Mouse (Mus musculus): ENCODE measurements around the gene Fam196b. TPM values are rescaled to one million over a fixed set of nuclear protein-coding genes. Genes with fewer than 3 reads are reported as not detected.

Gene Fam196b
- total RNA-seq, 1 experiment from 2014 or later = 0.09 TPM

DNA sequence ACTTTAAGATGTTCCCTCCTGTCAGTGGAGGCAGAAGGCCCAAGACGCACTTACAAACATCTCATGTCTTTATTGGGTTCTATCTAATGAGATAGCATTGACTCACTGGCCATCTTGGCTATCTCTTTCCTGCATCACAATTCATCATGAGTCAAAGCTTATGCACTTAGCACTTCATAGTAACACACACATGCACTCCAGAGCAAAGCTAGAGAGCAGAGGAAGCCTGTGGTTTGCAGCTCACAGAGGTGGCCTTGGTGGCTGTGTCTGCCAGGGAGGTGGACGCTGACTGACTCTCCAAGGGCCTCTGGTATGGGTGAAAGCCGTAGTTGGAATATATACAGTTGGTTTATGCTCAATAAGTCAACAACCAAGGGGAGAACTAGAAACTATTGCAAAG is 81.2 kb downstream of the Fam196b start:
- peak; percentile 59 for ATAC-seq (replicated peaks; ENCODE audit: low read depth, poor library complexity, severe bottlenecking)

DNA sequence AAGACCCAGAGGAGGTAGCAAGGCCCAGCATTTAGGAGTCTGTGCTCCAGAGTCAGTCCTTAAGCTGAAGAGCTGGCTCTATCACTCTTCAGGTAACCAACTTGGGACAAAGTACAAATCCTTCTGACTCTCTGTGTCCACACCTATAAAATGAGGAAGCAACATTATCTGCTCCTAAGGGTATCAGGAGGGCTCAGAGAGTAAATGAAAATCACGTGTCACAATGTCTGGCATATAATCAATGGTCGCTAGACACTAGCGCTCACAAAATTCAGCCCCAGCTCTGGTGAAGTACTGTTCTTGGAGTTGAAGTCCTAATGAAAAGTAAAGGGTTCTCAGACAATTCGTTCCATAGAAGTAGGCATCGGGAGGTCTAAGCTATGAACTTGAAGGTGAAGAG is 83.0 kb downstream of the Fam196b start:
- ATAC-seq (replicated peaks; ENCODE audit: low read depth, poor library complexity, severe bottlenecking) = no peak

DNA sequence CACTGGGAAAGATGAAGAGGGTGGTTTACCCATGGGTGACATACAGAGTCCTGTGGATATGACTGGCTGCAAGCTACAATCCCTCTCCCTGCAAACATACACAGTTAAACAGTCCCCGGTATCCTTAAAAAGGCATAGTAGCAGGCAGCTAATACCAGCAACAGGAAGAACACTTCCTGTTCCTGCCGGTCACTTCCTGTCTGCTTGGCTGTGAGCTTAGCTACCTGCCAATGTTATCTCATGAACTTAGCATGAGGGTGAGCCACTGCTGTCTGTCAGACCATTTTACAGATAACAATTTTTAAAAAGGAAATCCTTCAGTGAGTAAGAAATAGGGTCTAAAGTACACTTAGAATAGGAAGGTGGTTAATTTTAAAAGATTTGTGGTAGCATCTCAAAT is 83.9 kb downstream of the Fam196b start:
- peak; percentile 23; the same call in 1 of the 2 replicates for ATAC-seq (replicated peaks; ENCODE audit: low read depth, poor library complexity, severe bottlenecking)

DNA sequence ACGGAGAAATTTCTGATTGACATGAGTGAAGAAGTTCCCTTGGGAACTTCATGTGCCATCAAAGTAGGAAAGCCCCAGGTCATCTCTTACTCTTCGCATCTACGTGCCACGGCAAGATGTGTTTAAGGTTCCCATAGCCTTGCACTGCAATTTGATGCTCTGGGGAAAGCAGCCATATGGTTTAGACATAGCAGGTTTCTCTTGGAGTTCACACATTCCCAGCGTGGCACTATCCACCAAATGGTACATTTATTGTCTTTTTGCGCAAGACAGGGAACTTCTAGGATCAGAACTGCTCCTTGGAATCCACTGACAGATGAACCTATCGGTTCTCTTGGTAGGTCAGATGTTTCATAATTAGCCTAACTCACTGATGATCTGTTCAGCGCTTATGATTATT is 86.7 kb downstream of the Fam196b start:
- ATAC-seq (replicated peaks; ENCODE audit: low read depth, poor library complexity, severe bottlenecking) = no peak

DNA sequence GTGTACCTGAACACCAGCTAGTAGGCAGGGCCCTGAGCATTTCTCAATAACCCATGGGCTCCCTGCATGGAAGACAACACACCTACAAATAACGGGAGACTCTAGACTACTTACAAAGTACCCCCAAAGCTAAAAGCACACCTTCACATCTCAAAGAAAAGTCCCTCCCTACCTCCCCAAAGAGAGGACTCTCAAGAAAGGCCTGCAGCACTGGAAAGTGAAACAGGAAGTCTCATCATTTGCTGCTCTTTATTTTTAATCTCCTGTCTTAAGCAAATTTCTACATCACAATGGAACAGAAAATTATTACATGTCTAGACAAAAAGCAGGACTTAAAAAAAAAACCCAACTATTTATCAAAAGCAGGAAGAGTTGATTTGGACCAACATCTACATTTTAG is 90.7 kb downstream of the Fam196b start:
- ATAC-seq (replicated peaks; ENCODE audit: low read depth, poor library complexity, severe bottlenecking) = no peak

GRCm38 (mm10) chr11:34406309-34406708 is 91.7 kb downstream of the Fam196b start:
- ATAC-seq (replicated peaks; ENCODE audit: low read depth, poor library complexity, severe bottlenecking) = no peak

- no peak for ATAC-seq (replicated peaks; ENCODE audit: low read depth, poor library complexity, severe bottlenecking)
Observed at GRCm38 (mm10) chr11:34406850-34407249, 92.2 kb downstream of the Fam196b start.

DNA sequence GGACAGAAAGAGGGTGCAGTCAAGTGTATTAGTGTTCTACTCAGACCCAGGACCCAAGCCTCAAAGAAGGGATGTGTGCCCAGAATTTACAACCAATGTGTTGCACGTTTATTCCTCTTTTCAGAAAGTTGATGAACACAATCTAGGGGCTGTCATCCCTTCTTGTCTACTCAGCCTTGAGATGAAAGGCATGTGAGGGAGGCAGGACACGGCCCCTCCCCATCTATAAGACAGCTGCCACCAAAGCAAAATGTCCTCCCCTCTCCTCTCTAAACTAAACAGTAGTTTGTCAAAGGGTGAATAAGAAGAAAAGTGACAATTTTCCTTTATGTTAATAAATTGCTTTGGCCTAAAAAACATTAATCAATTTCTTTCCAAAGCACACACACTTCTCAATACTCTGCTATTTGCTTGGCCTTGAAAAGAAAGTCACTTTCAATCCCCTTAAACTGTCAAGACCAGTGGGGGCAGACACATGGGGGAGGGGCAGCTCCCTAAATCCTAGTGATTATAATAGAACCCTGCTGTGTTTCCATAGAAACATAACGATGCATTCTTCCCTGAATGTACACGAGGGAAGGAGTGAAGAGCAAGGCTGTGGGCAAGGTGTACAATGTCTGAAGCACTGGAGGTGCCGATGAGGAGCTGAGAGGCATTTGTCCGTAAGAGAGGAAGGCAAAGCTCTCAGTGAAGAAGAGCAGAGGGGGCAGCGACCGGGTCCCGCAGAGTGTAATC is 101.4 kb downstream of the Fam196b start:
- no peak for ATAC-seq (replicated peaks; ENCODE audit: low read depth, poor library complexity, severe bottlenecking)

DNA sequence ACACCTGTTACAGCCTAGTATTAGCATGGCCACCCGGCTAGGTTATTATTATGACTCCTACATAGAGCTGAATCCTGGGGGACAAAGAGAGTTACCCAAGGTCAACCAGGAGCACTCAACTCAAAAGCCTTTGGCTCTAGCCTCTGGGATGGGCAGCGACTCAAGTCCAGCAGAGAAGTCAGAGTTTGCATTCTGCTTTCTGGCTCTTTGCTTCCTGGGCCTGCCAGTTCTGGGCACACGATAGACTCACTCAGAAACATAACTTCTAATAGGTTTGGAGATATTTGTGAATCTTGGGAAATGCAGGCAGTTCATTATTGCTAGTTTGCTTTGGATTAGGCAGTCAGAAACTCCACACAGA is 102.0 kb downstream of the Fam196b start:
- ATAC-seq (replicated peaks; ENCODE audit: low read depth, poor library complexity, severe bottlenecking) = no peak

DNA sequence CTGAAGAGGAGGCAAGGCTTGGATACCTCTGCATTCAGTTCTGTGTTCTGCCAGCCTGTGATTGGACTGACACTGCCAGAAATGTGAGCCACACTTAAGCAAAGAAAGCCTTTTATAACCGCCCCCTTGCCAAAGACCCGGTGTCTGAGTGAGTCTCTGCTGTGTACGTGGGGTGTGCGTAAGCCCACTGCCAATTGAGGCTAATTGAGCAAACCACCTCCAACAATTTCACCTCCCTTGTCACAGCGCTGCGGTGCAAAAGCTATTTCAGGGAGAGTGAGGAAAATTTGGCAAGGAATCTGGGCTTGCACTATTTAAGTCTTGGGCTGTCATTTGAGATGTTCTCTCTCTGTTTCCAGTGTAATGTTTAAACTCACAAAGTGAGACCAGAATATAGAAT is 106.4 kb downstream of the Fam196b start:
- no peak for ATAC-seq (replicated peaks; ENCODE audit: low read depth, poor library complexity, severe bottlenecking)

- ATAC-seq (replicated peaks; ENCODE audit: low read depth, poor library complexity, severe bottlenecking) = no peak
Observed at GRCm38 (mm10) chr11:34424546-34424945, 109.9 kb downstream of the Fam196b start.

DNA sequence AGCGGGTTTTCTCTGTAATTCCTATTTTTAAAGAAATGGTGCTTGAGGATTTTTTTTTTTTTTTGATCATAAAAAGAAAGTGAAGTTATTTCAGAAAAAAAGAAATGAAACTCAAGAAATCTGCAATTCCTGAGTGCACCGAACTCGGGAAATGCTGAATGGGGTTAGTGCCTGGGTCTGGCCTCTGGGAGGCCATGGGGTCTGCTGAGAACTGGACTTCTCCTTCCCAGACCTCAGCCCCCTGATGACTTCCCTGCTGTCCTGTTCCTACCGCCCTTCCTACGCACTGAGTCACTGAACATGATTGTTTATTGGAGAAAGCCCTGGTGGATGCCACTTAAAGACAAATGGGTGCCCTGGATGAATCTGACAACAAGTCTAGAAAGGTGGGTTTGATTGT is 112.6 kb downstream of the Fam196b start:
- ATAC-seq (replicated peaks; ENCODE audit: low read depth, poor library complexity, severe bottlenecking) = peak; percentile 52; the same call in 1 of the 2 replicates

GRCm38 (mm10) chr11:34430940-34431339 is 116.3 kb downstream of the Fam196b start:
- no peak for ATAC-seq (replicated peaks; ENCODE audit: low read depth, poor library complexity, severe bottlenecking)

DNA sequence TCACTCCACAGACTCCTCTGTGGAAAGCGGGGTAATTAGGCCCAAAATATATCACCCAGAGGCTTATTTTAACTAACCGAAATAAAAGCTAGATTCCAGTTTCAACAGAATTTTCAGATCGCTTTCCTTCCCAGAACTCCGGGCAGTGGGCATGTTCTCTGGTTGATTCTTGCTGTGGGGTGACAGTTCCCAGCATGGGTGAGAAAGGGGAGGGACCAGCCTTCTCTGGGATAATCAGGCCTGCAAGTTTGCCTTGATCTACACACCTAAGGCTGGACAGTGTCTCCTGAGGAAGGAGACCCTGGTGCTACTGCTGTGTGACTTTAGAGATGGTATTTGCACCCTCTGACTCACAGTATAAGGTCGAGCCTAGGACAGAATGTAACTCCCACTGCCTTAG is 116.7 kb downstream of the Fam196b start:
- ATAC-seq (replicated peaks; ENCODE audit: low read depth, poor library complexity, severe bottlenecking) = no peak

DNA sequence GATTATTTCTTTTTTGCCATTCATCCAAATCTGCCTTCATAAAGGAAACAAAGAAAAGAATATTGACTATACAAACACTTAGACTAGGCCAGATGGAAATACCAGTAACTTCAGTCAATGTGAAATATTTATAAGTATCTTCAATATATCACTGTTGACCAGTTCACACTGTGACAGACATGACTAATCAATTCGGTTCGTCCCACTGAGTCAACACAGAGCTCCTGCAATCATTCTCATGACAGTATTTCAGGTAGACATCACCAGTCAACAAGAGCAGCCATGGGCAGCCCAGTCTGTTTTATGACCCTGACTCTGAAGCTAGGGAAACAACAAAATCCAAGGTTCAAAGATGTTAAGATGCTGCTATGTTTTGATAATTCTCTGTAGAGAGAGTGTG is 117.4 kb downstream of the Fam196b start:
- ATAC-seq (replicated peaks; ENCODE audit: low read depth, poor library complexity, severe bottlenecking) = no peak

DNA sequence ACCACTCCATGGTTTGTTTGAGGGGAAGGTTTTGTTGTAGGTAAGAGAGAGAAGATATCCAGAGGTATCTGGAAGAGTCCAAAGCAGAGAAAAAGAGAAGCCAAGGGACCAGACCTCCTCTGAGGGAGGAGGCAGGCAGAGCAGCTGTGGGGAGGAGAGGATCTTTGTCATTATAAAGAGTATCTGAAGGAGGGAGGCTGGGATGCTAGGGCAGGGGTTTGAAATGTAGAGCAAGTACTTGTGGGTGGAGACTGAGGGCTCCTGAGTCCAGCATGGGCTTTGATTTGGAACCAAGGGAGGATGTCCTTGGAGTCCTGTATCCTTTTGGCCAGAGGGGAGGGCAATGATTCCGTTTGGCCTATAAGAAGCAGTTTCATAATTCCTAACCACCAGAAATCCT is 122.8 kb downstream of the Fam196b start:
- no peak for ATAC-seq (replicated peaks; ENCODE audit: low read depth, poor library complexity, severe bottlenecking)

GRCm38 (mm10) chr11:34438429-34438828 is 123.8 kb downstream of the Fam196b start:
- ATAC-seq (replicated peaks; ENCODE audit: low read depth, poor library complexity, severe bottlenecking) = no peak

DNA sequence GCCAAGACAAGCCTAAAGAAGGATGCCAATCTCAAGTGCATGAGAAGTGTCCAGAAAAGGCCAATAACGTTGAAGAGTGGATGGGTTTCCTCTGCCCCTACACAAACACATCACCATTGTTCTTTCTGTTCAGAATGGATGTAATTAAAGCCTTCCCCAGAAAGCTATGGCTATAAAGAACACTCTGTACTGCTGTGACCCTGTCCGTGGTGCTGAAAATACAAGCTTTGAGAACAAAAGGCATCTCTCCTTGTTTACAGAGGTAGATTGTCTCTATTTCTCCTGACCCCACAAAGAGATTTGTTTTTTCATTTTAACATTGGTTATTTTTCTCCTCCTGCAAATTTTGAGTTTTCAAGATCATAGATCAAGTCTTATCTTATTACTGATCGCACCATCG is 133.3 kb downstream of the Fam196b start:
- peak; percentile 63; the same call in 1 of the 2 replicates for ATAC-seq (replicated peaks; ENCODE audit: low read depth, poor library complexity, severe bottlenecking)

DNA sequence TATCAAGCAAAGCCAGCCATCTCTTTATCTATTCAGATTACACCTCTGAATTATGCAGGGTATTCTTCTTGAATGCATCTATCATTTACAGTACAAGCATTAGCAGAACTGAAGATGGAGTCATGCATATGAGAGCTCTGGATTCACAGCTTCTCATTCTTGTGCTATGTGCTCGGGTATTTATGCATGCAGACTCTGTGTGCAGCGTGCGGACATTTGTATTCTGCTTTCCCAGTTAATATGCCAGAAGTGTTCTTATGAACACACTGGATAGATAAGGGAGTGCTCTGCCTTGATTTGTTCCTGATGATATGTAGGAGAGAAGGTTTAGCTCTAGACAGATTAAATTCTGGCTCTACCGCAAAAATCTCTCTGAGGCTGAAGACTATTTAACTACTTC is 135.3 kb downstream of the Fam196b start:
- ATAC-seq (replicated peaks; ENCODE audit: low read depth, poor library complexity, severe bottlenecking) = no peak

DNA sequence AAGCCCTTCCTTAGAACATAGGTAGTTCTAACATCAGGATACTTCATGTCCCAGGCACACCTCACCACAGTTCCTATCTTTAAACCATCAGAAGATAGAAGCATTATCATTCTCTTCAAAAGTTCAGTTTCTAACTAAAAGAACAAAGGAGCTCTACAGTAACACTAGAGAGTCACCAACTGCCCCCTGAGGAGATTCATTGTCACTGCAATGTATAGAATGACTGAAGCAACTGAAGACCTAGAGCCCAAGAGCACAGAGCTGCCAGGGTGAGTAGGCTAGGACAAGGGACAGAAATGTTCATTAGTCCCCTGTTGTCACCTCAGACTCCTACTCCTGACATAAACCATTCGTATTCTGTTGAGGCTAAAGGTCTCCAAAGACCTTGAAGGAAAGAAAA is 152.4 kb downstream of the Fam196b start:
- ATAC-seq (replicated peaks; ENCODE audit: low read depth, poor library complexity, severe bottlenecking) = 0 out of 2 replicates have a peak, but pooled peaks have one; percentile 18

DNA sequence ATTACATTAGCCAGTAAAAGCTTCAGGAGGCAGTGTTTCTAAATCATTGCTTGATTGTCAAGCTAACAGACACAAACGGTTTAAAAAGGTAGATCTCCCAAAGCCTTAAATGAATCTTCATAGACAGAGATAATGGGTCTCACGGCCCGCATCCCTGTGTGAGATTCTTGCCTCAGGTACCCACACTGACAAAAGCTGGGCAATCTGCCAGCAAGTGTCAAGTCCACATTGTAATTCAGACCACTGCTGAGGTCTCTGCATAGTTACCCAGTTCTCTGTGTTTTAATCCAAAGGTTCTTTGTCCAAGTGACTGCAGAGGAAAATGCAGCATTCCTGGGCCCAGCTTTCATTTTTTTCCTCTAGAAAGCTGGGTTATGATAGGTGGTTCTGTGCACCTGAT is 153.9 kb downstream of the Fam196b start:
- no peak for ATAC-seq (replicated peaks; ENCODE audit: low read depth, poor library complexity, severe bottlenecking)

GRCm38 (mm10) chr11:34469792-34470191 is 155.2 kb downstream of the Fam196b start:
- ATAC-seq (replicated peaks; ENCODE audit: low read depth, poor library complexity, severe bottlenecking) = no peak
